Mouse (Mus musculus): ENCODE results near the gene Cry2. TPM values are rescaled to one million over a fixed set of nuclear protein-coding genes. Genes with fewer than 3 reads are reported as not detected.

Cry2 gene
- polyA plus RNA-seq, 1 experiment from 2014 or later: 36.6 TPM

GRCm38 (mm10) chr2:92389645-92390044, 44.2 kb downstream of the Cry2 start:
- ATAC-seq (peak; percentile 13), DNase-seq (ENCODE audit: low spot score) (no peak)
- WGBS: 2% methylated on average over 10 of the region's 10 CpGs
- H3K9me3 ChIP-seq (ENCODE audit: low read length): no peaks in the 10 kb centered on the region
- H3K4me2 ChIP-seq (replicated peaks; ENCODE audit: low read depth, low read length): peak overlapping the region; percentile 83
- H3K4me3 ChIP-seq (ENCODE audit: low read depth, low read length): peak overlapping the region; percentile 52; the same call in 1 of the 2 replicates
- H3K27ac ChIP-seq (ENCODE audit: low read length): 0 out of 2 replicates have a peak overlapping the region, but pooled peaks have one; percentile 59
- H3K9ac ChIP-seq (replicated peaks; ENCODE audit: low read depth): no peak overlapping the region
- 0 out of 2 replicates have a peak, but pooled peaks cover 6% of the 10 kb centered on the region for H3K4me1 ChIP-seq (ENCODE audit: insufficient read depth, low read depth, low read length)
- H3K36me3 ChIP-seq (ENCODE audit: insufficient read depth, low read length): no peaks in the 10 kb centered on the region
- H3K27me3 ChIP-seq (replicated peaks; ENCODE audit: insufficient read depth, low read length): no peaks in the 10 kb centered on the region
- TF ChIP-seq EP300 (IDR thresholded peaks at IDR 0.05): no peak
- TF ChIP-seq CTCF (IDR thresholded peaks at IDR 0.05): no peak

- under 1% methylated on average over 43 of the region's 62 CpGs for WGBS
- DNase-seq (ENCODE audit: low spot score) (peak; percentile 90), ATAC-seq (peak; percentile 83)
- Histone ChIP-seq H3K9me3 (ENCODE audit: low read length) (no peaks in the 10 kb centered on the region), H3K4me1 (ENCODE audit: insufficient read depth, low read depth, low read length) (0 out of 2 replicates have a peak, but pooled peaks cover 6% of the 10 kb centered on the region), H3K27ac (ENCODE audit: low read length) (peak overlapping the region; percentile 59), H3K9ac (replicated peaks; ENCODE audit: low read depth) (peak overlapping the region; percentile 26; the same call in 1 of the 2 replicates), H3K36me3 (ENCODE audit: insufficient read depth, low read length) (no peaks in the 10 kb centered on the region), H3K4me2 (replicated peaks; ENCODE audit: low read depth, low read length) (peak overlapping the region; percentile 83), H3K27me3 (replicated peaks; ENCODE audit: insufficient read depth, low read length) (no peaks in the 10 kb centered on the region), H3K4me3 (ENCODE audit: low read depth, low read length) (peak overlapping the region; percentile 52)
- TF ChIP-seq EP300 (IDR thresholded peaks at IDR 0.05) (no peak), CTCF (IDR thresholded peaks at IDR 0.05) (peak; percentile 13)
These were observed 44.8 kb downstream of the Cry2 start for GRCm38 (mm10) chr2:92388891-92389641.

- TF ChIP-seq EP300 (IDR thresholded peaks at IDR 0.05) (no peak), CTCF (IDR thresholded peaks at IDR 0.05) (no peak)
- no peak for DNase-seq (ENCODE audit: low spot score)
- H3K36me3 ChIP-seq (ENCODE audit: insufficient read depth, low read length): no peaks in the 10 kb centered on the region
- ATAC-seq: no peak
- H3K4me2 ChIP-seq (replicated peaks; ENCODE audit: low read depth, low read length): no peak overlapping the region
- H3K4me1 ChIP-seq (ENCODE audit: insufficient read depth, low read depth, low read length): 0 out of 2 replicates have a peak, but pooled peaks cover 6% of the 10 kb centered on the region
- H3K27ac ChIP-seq (ENCODE audit: low read length): no peak overlapping the region
- 46% methylated on average over 3 of the region's 3 CpGs for WGBS
- H3K9ac ChIP-seq (replicated peaks; ENCODE audit: low read depth): no peak overlapping the region
- no peaks in the 10 kb centered on the region for H3K27me3 ChIP-seq (replicated peaks; ENCODE audit: insufficient read depth, low read length)
- no peak overlapping the region for H3K4me3 ChIP-seq (ENCODE audit: low read depth, low read length)
- H3K9me3 ChIP-seq (ENCODE audit: low read length): no peaks in the 10 kb centered on the region
These were observed 45.7 kb downstream of the Cry2 start for GRCm38 (mm10) chr2:92388081-92388517.

GRCm38 (mm10) chr2:92387646-92388045, 46.2 kb downstream of the Cry2 start:
- no peak for DNase-seq (ENCODE audit: low spot score)
- WGBS: 75% methylated on average over 4 of the region's 4 CpGs
- Histone ChIP-seq H3K36me3 (ENCODE audit: insufficient read depth, low read length) (no peaks in the 10 kb centered on the region), H3K4me1 (ENCODE audit: insufficient read depth, low read depth, low read length) (0 out of 2 replicates have a peak, but pooled peaks cover 6% of the 10 kb centered on the region), H3K27ac (ENCODE audit: low read length) (no peak overlapping the region), H3K4me2 (replicated peaks; ENCODE audit: low read depth, low read length) (no peak overlapping the region), H3K4me3 (ENCODE audit: low read depth, low read length) (no peak overlapping the region), H3K9ac (replicated peaks; ENCODE audit: low read depth) (no peak overlapping the region), H3K9me3 (ENCODE audit: low read length) (no peaks in the 10 kb centered on the region), H3K27me3 (replicated peaks; ENCODE audit: insufficient read depth, low read length) (no peaks in the 10 kb centered on the region)
- ATAC-seq: no peak
- TF ChIP-seq CTCF (IDR thresholded peaks at IDR 0.05) (no peak), EP300 (IDR thresholded peaks at IDR 0.05) (no peak)

- 90% methylated on average over 30 of the region's 30 CpGs for WGBS
- TF ChIP-seq EP300 (IDR thresholded peaks at IDR 0.05): no peak
- Histone ChIP-seq H3K9me3 (ENCODE audit: low read length) (no peaks in the 10 kb centered on the region), H3K9ac (replicated peaks; ENCODE audit: low read depth) (no peak overlapping the region), H3K4me3 (ENCODE audit: low read depth, low read length) (no peak overlapping the region), H3K27me3 (replicated peaks; ENCODE audit: insufficient read depth, low read length) (no peaks in the 10 kb centered on the region), H3K4me1 (ENCODE audit: insufficient read depth, low read depth, low read length) (0 out of 2 replicates have a peak, but pooled peaks cover 6% of the 10 kb centered on the region), H3K36me3 (ENCODE audit: insufficient read depth, low read length) (no peaks in the 10 kb centered on the region), H3K4me2 (replicated peaks; ENCODE audit: low read depth, low read length) (no peak overlapping the region), H3K27ac (ENCODE audit: low read length) (no peak overlapping the region)
- no peak for DNase-seq (ENCODE audit: low spot score)
- ATAC-seq: no peak
These were observed 46.8 kb downstream of the Cry2 start for GRCm38 (mm10) chr2:92386821-92387570.

Measured in lung, postnatal 0 days (tissue).